Mouse (Mus musculus): Measurements from ENCODE around the gene Gnb1. TPM values are rescaled to one million over a fixed set of nuclear protein-coding genes. Genes with fewer than 3 reads are reported as not detected.

Gnb1 gene
- polyA plus RNA-seq, 1 experiment from 2014 or later: 771 TPM

DNA sequence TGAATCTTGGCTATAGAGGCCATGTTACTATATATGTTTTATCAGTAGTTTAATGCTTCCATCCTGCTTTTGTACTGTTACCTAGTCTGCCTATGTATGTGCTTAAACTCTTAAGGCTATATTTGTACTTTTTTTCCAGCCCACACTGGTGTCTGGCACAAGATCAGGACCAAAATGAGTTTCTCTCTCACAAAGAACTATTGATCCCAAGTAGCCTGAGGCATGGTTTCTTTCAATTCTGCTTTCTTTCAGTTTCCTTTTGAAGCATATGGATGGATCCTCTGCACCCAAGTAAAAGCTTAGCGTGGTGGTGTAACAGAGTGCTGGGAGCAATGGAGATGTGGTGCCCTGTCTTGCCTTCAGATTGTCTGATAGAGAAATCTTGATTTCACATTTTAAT is 19.8 kb downstream of the Gnb1 start:
- H3K4me2 ChIP-seq: no peak overlapping the region
- no peak for ATAC-seq (ENCODE audit: low FRiP score)
- no peak for DNase-seq (ENCODE audit: low spot score, missing footprints)
- 91% methylated on average over 1 of the region's 1 CpGs for WGBS
- no peaks in the 10 kb centered on the region for H3K27me3 ChIP-seq (ENCODE audit: control insufficient read depth, insufficient read depth, low read length)
- H3K9ac ChIP-seq (ENCODE audit: low read length): no peak overlapping the region
- no peaks in the 10 kb centered on the region for H3K4me1 ChIP-seq (ENCODE audit: control insufficient read depth, insufficient read depth, low read length)
- H3K9me3 ChIP-seq (ENCODE audit: control insufficient read depth, low read length): no peaks in the 10 kb centered on the region
- H3K4me3 ChIP-seq (ENCODE audit: low read depth, low read length): no peak overlapping the region
- H3K27ac ChIP-seq (ENCODE audit: low read depth, low read length): no peak overlapping the region
- H3K36me3 ChIP-seq (ENCODE audit: control insufficient read depth, insufficient read depth, low read length): no peaks in the 10 kb centered on the region

DNA sequence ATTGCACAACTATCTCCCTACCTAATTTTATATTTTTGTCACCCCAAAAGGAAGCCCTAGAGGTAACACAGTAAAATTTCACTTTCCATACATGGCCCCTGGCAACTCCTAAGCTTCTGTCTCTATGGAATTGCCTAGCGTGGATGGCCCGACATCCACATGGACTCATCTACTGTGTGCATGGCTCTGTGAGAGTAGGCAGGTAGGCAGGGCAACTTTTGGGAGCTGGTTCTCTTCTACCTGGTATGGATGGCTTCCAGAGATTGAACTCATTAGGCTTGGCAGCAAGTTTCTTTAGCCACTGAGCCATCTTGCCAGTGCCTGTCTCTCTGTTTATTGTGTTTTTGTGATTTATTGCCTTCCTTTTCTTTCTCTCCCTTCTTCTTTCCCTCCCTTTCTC is 23.6 kb downstream of the Gnb1 start:
- Histone ChIP-seq H3K4me1 (ENCODE audit: control insufficient read depth, insufficient read depth, low read length) (no peaks in the 10 kb centered on the region), H3K4me3 (ENCODE audit: low read depth, low read length) (no peak overlapping the region), H3K9ac (ENCODE audit: low read length) (no peak overlapping the region), H3K9me3 (ENCODE audit: control insufficient read depth, low read length) (no peaks in the 10 kb centered on the region), H3K4me2 (no peak overlapping the region), H3K27ac (ENCODE audit: low read depth, low read length) (no peak overlapping the region), H3K27me3 (ENCODE audit: control insufficient read depth, insufficient read depth, low read length) (no peaks in the 10 kb centered on the region), H3K36me3 (ENCODE audit: control insufficient read depth, insufficient read depth, low read length) (no peaks in the 10 kb centered on the region)
- DNase-seq (ENCODE audit: low spot score, missing footprints) (no peak), ATAC-seq (ENCODE audit: low FRiP score) (no peak)
- 82% methylated on average over 2 of the region's 2 CpGs for whole genome bisulfite sequencing

DNA sequence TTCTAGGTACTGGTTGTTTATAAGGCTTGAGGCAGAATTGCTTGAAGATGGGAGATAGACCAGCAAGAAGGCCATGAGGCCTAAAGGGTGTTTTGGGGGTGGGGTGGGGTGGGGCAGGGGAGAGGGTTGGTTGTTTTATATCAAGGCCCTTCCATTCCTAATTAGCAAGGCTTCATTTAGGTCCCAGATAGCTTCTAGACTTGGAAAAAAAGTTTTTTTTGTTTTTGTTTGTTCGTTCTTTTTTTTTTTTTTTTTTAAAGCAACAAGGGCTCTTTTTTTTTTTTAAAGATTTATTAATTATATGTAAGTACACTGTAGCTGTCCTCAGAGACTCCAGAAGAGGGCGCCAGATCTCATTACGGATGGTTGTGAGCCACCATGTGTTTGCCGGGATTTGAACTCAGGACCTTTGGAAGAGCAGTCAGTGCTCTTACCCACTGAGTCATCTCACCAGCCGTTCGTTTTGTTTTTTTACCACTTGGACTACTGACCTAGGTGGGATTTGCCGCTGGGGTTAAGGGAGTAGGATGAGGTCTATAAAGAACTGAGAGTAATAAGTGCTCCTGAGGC is 26.9 kb downstream of the Gnb1 start:
- Histone ChIP-seq H3K27me3 (ENCODE audit: control insufficient read depth, insufficient read depth, low read length) (no peaks in the 10 kb centered on the region), H3K4me3 (ENCODE audit: low read depth, low read length) (no peak overlapping the region), H3K36me3 (ENCODE audit: control insufficient read depth, insufficient read depth, low read length) (no peaks in the 10 kb centered on the region), H3K9ac (ENCODE audit: low read length) (no peak overlapping the region), H3K9me3 (ENCODE audit: control insufficient read depth, low read length) (no peaks in the 10 kb centered on the region), H3K27ac (ENCODE audit: low read depth, low read length) (no peak overlapping the region), H3K4me1 (ENCODE audit: control insufficient read depth, insufficient read depth, low read length) (no peaks in the 10 kb centered on the region), H3K4me2 (no peak overlapping the region)
- ATAC-seq (ENCODE audit: low FRiP score) (no peak), DNase-seq (ENCODE audit: low spot score, missing footprints) (no peak)
- WGBS: 92% methylated on average over 7 of the region's 7 CpGs

DNA sequence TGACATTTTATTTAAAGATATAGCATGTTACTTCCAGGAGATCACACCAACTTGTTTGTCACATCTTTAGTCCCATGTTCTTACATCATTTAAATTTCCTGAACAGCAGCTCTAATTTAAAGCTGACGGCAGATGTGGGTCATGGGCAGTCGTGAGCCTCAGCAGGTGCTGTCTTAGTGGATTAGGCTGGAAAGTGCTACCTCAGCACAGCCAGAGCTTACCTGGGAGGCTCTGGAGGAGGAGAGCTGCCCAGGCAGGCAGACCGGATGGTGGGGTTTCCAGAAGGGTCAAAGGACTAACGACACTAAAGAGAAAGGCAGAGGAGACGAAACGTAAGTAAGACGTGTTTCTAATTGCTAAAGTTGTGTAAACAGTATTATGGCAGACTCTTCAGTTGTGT is 31.2 kb downstream of the Gnb1 start:
- no peak overlapping the region for H3K9ac ChIP-seq (ENCODE audit: low read length)
- WGBS: 79% methylated on average over 7 of the region's 7 CpGs
- H3K36me3 ChIP-seq (ENCODE audit: control insufficient read depth, insufficient read depth, low read length): no peaks in the 10 kb centered on the region
- ATAC-seq (ENCODE audit: low FRiP score): no peak
- no peaks in the 10 kb centered on the region for H3K9me3 ChIP-seq (ENCODE audit: control insufficient read depth, low read length)
- no peak overlapping the region for H3K4me2 ChIP-seq
- no peaks in the 10 kb centered on the region for H3K27me3 ChIP-seq (ENCODE audit: control insufficient read depth, insufficient read depth, low read length)
- no peaks in the 10 kb centered on the region for H3K4me1 ChIP-seq (ENCODE audit: control insufficient read depth, insufficient read depth, low read length)
- H3K4me3 ChIP-seq (ENCODE audit: low read depth, low read length): no peak overlapping the region
- no peak for DNase-seq (ENCODE audit: low spot score, missing footprints)
- no peak overlapping the region for H3K27ac ChIP-seq (ENCODE audit: low read depth, low read length)

DNA sequence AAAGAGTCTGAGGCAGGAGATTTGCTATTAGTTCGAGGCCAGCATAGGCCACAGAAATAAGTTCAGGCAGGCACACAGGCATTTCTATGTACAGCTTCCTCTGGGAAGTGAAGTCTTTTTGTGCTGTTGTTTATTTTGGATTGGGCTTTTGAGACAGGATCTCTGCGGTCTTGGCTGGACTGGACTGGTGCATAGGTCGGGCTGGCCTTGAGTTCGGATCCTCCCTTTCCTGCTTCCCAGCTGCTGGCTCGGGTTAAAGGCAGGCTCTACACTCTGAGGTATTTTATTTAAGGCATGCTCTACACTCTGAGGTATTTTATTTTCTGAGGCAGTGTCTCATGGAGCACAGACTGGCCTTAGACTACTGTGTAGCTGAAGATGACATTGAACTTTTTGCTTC is 34.6 kb downstream of the Gnb1 start:
- 87% methylated on average over 5 of the region's 5 CpGs for WGBS
- Histone ChIP-seq H3K4me2 (no peak overlapping the region), H3K36me3 (ENCODE audit: control insufficient read depth, insufficient read depth, low read length) (peaks cover 14% of the 10 kb centered on the region), H3K9me3 (ENCODE audit: control insufficient read depth, low read length) (no peaks in the 10 kb centered on the region), H3K4me3 (ENCODE audit: low read depth, low read length) (no peak overlapping the region), H3K27ac (ENCODE audit: low read depth, low read length) (no peak overlapping the region), H3K27me3 (ENCODE audit: control insufficient read depth, insufficient read depth, low read length) (no peaks in the 10 kb centered on the region), H3K4me1 (ENCODE audit: control insufficient read depth, insufficient read depth, low read length) (no peaks in the 10 kb centered on the region), H3K9ac (ENCODE audit: low read length) (no peak overlapping the region)
- ATAC-seq (ENCODE audit: low FRiP score): no peak
- DNase-seq (ENCODE audit: low spot score, missing footprints): no peak

DNA sequence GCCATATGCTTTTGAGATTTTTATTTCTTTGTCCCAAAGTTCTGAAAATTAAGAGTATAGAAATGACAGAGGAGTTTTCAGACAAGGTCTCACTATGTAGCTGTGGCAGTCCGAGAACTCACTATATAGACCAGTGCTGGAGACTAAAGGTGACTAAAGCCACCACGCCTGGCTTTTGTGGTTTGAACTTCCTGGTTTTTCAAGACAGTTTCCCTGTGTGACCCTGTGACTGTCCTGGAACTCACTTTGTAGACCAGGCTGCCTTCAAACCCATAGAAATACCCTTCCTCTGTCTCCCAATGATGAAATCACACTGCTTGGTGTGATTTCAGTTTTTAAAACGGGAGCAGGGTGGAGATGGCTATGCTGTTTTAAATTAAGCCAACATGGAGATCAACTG is 38.1 kb downstream of the Gnb1 start:
- Histone ChIP-seq H3K4me1 (ENCODE audit: control insufficient read depth, insufficient read depth, low read length) (no peaks in the 10 kb centered on the region), H3K36me3 (ENCODE audit: control insufficient read depth, insufficient read depth, low read length) (peaks cover 16% of the 10 kb centered on the region), H3K4me2 (no peak overlapping the region), H3K27me3 (ENCODE audit: control insufficient read depth, insufficient read depth, low read length) (no peaks in the 10 kb centered on the region), H3K4me3 (ENCODE audit: low read depth, low read length) (no peak overlapping the region), H3K9me3 (ENCODE audit: control insufficient read depth, low read length) (no peaks in the 10 kb centered on the region), H3K9ac (ENCODE audit: low read length) (no peak overlapping the region), H3K27ac (ENCODE audit: low read depth, low read length) (no peak overlapping the region)
- no peak for DNase-seq (ENCODE audit: low spot score, missing footprints)
- 92% methylated on average over 3 of the region's 3 CpGs for WGBS
- ATAC-seq (ENCODE audit: low FRiP score): no peak

DNA sequence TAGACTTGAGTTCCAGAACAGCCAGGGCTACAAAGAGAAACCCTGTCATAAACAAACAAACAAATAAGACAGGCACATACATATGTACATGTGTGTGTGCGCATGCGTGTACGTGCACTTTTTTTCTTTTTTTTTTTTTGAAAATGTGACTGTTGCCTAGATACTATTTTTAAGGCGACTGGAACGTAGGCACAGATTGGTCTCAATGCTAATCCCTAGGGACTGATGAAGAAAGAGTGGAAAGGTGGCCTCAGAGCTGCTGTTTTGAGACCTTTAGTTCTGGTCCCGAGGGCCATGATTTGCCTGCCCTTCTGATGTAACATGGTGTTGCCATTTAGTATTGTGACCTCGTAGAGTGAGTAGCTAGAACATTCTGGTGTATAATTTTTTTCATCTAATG is 58.8 kb downstream of the Gnb1 start:
- 95% methylated on average over 7 of the region's 7 CpGs for WGBS
- no peak for ATAC-seq (ENCODE audit: low FRiP score)
- peaks cover 18% of the 10 kb centered on the region; the same call in 1 of the 2 replicates for H3K36me3 ChIP-seq (ENCODE audit: control insufficient read depth, insufficient read depth, low read length)

DNA sequence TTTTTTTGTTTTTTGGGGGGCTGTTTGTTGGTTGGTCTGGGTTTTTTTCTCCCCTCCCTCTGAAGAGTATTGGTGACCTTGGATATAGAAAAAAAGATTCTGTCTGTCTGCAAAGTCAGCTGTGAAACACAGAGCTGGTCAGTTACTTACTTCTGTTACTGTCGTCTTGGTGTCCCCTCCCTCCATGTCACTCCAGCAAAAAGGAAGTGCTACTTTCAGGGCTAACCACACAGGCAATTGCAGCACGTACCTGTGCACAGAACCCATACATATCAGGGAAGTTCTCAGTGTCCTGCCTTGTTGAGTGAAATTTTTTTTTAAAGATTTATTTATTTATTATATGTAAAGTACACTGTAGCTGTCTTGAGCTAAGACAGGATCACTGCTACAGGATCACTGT is 59.3 kb downstream of the Gnb1 start:
- no peaks in the 10 kb centered on the region for H3K27me3 ChIP-seq (ENCODE audit: control insufficient read depth, insufficient read depth, low read length)
- peaks cover 19% of the 10 kb centered on the region; the same call in 1 of the 2 replicates for H3K36me3 ChIP-seq (ENCODE audit: control insufficient read depth, insufficient read depth, low read length)
- no peak for ATAC-seq (ENCODE audit: low FRiP score)

More for the DNA sequence above, 58.8 kb downstream of the Gnb1 start:
- Histone ChIP-seq H3K27ac (ENCODE audit: low read depth, low read length) (no peak overlapping the region), H3K4me2 (no peak overlapping the region), H3K4me1 (ENCODE audit: control insufficient read depth, insufficient read depth, low read length) (no peaks in the 10 kb centered on the region), H3K9ac (ENCODE audit: low read length) (no peak overlapping the region), H3K4me3 (ENCODE audit: low read depth, low read length) (no peak overlapping the region), H3K9me3 (ENCODE audit: control insufficient read depth, low read length) (no peaks in the 10 kb centered on the region), H3K27me3 (ENCODE audit: control insufficient read depth, insufficient read depth, low read length) (no peaks in the 10 kb centered on the region)
- DNase-seq (ENCODE audit: low spot score, missing footprints): no peak

DNA sequence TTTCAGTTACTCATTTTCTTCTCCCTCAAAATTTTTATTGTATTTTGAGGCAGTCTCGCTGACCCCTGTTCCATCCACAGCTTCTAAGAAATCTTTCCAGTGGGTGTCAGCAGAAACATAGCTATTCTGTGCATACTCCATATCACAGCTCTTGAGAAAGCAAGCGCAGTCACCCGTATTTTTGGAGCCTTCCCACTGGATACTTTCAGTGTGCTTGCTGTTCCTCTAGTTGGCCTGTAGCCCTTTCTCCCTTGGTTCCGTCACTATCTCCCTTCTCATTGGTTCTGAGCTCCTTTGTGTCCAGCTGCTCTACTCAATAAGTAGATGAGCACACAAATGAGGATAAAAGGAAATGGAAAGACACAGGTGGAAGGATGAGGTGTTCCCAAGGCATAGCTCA is 59.9 kb downstream of the Gnb1 start:
- Histone ChIP-seq H3K27me3 (ENCODE audit: control insufficient read depth, insufficient read depth, low read length) (no peaks in the 10 kb centered on the region), H3K9me3 (ENCODE audit: control insufficient read depth, low read length) (no peaks in the 10 kb centered on the region), H3K4me2 (no peak overlapping the region), H3K4me1 (ENCODE audit: control insufficient read depth, insufficient read depth, low read length) (no peaks in the 10 kb centered on the region), H3K4me3 (ENCODE audit: low read depth, low read length) (no peak overlapping the region), H3K27ac (ENCODE audit: low read depth, low read length) (no peak overlapping the region), H3K9ac (ENCODE audit: low read length) (no peak overlapping the region), H3K36me3 (ENCODE audit: control insufficient read depth, insufficient read depth, low read length) (peaks cover 24% of the 10 kb centered on the region; the same call in 1 of the 2 replicates)
- 94% methylated on average over 4 of the region's 4 CpGs for WGBS
- no peak for ATAC-seq (ENCODE audit: low FRiP score)
- no peak for DNase-seq (ENCODE audit: low spot score, missing footprints)

More for the DNA sequence above, 59.3 kb downstream of the Gnb1 start:
- H3K27ac ChIP-seq (ENCODE audit: low read depth, low read length): no peak overlapping the region
- H3K4me3 ChIP-seq (ENCODE audit: low read depth, low read length): no peak overlapping the region
- no peaks in the 10 kb centered on the region for H3K9me3 ChIP-seq (ENCODE audit: control insufficient read depth, low read length)
- no peak overlapping the region for H3K4me2 ChIP-seq
- DNase-seq (ENCODE audit: low spot score, missing footprints): no peak
- no peaks in the 10 kb centered on the region for H3K4me1 ChIP-seq (ENCODE audit: control insufficient read depth, insufficient read depth, low read length)
- no peak overlapping the region for H3K9ac ChIP-seq (ENCODE audit: low read length)
- 89% methylated on average over 2 of the region's 2 CpGs for WGBS

Measured in midbrain, embryonic 11.5 days (tissue).